Mouse (Mus musculus) induced T-regulatory cell, adult 2 months (primary cell): ENCODE results near the gene 3830406C13Rik.

Experiments used
- DNase-seq: peaks from one replicate; pipeline ENCODE4 v3.0.0-alpha.2; 2012; ENCODE audit warnings: low read depth

3830406C13Rik gene

GRCm38 (mm10) chr14:12284141-12284912, at the start of gene 3830406C13Rik:
3830406C13Rik (plus strand) TSS chr14:12284173.
- peak; percentile 87 for DNase-seq

DNA sequence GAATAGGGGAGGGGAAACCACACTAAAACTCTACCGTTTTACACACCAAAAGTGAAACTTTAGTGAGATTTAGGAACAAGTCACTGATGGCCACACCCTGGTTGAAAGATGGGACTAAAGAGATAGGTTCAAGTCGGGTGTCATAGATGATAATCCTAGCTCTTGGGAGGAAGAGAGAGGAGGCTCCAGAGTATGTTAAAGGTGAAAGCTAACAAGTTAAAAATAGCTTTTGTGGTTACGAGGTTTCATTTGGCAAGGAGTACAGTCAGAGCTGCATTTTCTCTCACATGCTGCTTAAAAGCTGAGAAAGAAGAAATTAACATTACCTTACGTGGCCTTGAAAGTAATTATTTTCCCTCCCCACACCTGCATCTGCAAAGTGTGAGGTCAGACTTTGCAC, 40.2 kb upstream of the 3830406C13Rik start:
- DNase-seq: peak; percentile 49

DNA sequence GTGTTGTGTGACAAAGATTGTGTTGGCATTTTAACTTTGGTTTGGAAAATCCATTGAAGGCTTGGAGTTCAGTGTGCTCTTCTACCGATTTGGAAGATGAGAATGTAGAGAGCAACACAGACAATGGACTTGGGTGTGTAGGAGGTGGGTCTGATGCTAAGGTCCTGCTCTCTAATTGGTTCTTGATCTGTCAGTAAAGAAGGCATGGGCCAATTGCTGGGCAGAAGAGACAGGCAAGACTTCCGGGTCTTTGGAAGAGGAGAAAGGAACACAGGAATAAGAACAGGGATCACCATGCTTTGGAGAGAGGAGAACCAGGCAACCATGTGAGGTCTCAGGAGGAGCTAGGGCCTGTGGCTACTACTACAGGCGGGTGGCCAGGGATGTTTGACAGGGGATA, 7.9 kb upstream of the 3830406C13Rik start:
- no peak for DNase-seq

GRCm38 (mm10) chr14:12283641-12284040, 332 bp upstream of the 3830406C13Rik start, which contains the start of gene Gm49355:
Gm49355 (plus strand) TSS chr14:12283976.
- no peak for DNase-seq

DNA sequence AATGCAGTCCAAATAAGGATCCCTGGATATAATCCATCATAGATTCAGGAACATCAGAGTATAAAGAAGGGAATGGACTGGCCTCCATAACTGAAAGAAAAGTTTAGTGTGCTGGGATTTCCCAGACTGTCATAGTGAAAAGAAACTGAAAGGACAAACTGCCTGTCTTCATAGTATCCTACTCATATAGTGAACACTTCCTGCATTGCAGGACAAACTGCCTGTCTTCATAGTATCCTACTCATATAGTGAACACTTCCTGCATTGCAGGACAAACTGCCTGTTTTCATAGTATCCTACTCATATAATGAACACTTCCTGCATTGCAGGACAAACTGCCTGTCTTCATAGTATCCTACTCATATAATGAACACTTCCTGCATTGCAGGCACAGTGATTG, 5.8 kb downstream of the 3830406C13Rik start:
- DNase-seq: peak; percentile 16

DNA sequence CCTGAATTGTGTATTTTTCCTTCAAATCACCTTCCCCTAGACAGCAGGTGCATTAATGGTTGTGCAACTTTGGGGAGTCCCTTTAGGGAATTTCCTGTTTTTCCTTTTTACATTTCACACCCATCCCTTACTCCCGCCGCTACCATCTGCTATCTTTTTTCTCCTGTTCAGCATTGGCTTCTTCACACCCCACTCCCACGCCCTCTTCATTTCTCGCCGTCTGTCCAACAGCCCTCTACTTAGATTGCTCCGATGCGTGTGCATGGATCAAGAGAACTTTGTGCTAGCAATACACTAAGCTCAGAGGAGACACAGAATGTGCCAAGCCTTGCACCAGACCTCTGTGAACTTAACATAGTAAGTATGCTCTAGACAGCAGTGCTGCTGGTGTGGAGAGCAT, 12.4 kb downstream of the 3830406C13Rik start:
- DNase-seq: no peak

GRCm38 (mm10) chr14:12299171-12299570, 15.2 kb downstream of the 3830406C13Rik start:
- no peak for DNase-seq

- DNase-seq: no peak
Observed at GRCm38 (mm10) chr14:12299654-12300053, 15.7 kb downstream of the 3830406C13Rik start.

- DNase-seq: no peak
Observed at GRCm38 (mm10) chr14:12300275-12300674, 16.3 kb downstream of the 3830406C13Rik start.

DNA sequence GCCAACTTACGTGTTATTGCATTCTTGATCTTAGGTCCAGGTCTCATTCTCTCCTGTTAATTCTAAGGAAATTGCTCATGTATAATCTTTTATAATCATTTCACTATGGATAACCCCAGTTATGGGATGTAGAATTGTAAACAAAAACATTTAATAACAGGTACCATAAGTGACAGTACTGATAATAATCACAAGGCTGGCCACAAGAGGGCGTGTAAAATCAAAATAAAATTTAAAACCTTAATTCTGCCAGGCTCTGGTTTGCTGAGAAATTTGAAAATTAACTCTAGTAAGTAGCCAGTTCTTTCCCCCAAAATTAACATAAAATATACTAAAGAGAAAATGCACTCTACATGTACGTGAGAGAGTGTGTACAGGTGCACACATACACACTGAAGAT, 16.7 kb downstream of the 3830406C13Rik start:
- no peak for DNase-seq

- no peak for DNase-seq
Observed at GRCm38 (mm10) chr14:12303106-12303505, 19.1 kb downstream of the 3830406C13Rik start.

GRCm38 (mm10) chr14:12333622-12334021, 49.6 kb downstream of the 3830406C13Rik start:
- DNase-seq: no peak

DNA sequence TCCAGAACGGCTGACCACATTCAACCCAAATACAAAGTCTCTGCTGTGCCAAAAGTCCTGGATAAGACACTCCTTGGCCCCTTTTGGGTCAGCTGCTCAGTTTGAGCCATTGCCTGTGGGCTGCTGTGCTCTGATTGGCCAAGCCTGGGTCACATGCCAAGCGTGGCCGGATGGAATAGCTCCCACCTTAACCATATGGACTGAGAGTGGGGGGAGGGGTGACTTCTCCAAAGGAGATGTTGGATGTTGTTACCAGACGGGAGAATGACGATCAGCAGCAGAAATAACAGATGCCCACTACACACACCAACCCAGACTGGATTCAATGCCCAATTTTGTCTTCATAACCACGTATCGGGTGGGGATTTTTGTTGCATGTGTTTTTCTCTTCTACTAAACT, 51.0 kb downstream of the 3830406C13Rik start:
- no peak for DNase-seq

DNA sequence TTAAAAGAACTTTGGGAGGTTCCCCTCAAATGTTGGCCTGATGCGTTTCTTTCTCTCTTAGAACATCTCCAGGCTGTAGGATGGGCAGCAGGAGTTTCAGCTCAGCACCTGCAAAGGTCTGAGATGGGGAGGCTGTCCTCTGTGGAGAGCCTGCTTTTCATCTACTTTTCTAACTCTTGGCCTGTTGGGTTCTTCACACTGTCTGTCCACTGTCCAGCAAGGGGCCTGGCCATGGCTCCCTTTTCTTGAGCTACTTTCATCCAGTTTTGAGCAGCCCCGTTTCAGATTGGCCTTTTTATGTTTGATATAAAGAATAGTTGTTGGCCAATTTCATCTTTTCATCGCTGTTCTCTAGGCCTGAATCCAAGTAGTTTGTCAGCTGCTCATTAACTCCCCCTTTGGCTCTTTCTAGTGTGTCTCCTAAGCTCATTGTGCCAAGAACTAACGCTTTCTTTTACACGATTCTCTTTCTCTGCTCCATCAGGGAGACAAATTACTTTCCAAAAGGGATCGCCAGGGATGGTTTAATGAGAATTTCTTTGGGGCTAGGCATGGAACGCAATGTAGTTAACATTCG, 53.5 kb downstream of the 3830406C13Rik start:
- DNase-seq: no peak

- DNase-seq: no peak
Observed at GRCm38 (mm10) chr14:12337998-12338809, 54.2 kb downstream of the 3830406C13Rik start.

DNA sequence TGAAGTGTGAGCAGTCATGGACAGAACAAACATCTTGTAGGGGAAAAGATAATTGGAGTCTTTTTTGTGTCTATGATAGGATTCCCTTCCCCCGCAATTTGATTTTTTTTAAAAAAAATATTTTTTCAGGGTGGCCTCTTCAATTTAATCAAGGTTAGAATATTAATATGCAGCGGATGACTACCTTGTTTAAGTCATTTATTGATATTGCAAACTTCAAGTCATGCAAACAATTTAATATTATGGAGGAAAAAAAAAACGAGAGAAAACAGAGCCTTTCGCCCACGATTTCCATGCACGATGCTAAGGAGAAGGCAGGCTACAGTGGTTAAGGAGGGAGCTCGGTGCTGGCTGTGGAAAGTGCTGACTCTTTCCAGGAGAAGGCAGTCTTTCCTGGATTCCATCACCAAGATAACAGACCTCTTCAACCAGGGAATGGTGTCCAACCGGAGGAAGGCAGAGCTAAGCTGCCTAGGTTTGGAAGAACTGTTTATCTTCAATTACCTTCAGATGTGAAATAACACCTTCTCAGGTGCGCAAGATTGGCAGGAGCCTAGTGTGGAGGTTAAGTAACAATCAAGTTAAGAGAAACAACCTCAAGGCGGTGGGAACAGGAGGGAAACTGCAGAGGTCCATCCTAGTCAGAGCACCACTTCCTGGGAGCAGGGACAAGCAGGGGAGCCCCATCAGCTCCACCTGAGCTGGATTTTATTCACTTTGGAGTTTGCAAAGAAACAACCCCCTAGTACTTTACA, 55.0 kb downstream of the 3830406C13Rik start:
- DNase-seq: no peak

DNA sequence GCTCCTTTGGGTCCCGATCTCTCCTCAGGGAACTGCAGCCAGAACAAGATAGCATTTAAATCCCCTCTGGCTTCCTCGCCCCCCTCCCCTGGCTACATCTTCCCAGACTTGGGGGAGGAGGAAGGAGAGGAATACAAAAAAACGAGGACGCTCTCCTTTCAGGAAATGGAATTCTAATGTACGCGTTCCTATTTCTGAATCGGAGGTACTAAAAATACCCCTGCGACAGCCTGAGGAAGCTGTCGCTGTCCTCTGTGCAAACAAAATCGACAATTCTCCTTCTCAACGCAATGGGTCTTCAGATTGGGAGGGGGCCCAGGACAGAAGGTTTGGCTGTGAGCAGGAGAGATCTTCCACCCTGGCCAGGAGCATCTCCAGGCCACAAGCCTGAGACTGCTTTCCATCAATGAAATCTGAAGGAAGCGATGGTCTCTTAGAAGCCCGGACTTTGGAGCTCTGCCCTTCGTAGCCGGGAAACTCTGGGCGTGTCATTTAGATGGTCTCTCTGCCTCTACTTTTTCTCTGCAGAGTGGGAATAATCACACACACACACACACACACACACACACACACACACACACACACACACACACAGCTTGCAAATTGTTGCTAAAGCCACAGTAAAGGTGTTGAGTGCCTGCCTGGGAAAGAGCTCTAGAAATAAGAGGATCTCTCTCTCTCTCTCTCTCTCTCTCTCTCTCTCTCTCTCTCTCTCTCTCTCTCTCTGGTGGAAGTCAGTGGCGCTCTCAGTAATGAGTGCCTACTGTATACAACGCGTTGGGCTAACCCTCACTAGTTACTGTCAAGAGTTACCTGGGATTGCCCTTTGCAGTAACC, 56.5 kb downstream of the 3830406C13Rik start:
- no peak for DNase-seq

DNA sequence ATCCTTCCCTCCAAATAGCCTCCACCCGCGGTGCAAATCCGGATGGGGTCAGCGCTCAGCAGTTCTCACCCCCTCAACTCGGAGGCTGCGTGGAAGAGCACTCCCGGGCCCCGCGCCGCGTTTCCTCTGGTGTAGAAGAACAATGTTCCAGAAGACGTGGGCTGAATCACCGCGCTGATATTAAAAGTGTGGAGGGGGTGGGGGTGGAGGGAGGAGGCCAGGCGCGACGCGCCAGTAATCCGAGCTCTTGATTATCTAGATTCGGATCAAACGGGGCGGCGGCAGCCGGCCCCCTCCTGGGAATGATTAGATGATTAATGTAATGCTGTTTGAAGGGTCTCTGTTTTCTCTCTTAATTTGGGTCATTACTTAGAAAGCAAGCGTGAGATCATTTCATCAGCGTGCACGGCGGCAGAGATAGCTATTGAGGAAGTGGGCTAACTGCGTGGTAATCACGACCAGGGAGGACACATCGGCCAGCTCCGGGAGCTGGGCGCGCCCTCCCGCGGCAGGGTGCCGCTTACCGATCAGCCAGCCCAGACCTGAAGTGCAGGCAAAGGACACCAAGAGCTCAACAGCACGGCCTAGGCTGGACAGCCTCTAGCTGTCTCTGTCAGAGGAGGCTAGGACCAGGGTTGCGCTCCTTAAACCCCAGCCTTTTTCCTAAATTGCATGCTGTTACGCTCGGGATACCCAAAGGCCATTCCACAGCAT, 57.3 kb downstream of the 3830406C13Rik start:
- DNase-seq: no peak

DNA sequence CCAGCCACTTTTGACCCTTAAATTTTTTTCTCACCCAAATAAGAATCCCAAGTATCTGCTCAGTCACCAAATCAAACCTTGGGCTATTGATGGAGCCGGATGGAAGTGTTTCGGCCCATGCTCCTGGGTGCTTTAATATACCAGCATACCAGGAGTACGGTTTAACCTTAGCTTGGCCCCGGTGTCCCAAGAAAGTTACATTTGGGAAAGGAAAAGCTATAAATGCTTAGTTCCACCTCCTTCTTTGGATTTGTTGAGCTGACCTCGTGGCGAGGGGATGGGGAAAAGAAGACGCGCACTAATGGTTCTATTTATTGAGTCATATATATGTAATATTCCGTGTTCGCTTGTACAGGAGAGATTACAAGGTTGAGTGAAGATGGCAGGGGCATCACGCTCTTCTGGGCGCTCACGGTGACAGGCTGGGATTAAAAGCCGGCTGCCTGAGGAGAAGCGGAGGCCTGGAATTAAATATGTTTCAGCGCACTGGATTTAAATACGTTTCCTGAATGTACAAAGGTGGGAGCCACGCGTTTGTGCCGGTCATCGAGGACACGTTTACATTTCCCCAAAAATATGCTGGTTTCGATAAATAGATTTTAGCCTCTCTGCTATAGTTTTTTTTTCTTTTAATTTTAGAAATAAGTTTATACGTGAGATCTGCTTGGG, 58.0 kb downstream of the 3830406C13Rik start:
- no peak for DNase-seq
